Mouse (Mus musculus) embryo, embryonic 10.5 days (tissue): ENCODE results near the gene Tln1.
"Not testable (repeated sequence)": the region's sequence is repeated elsewhere in the genome, so short reads cannot be mapped to it uniquely, and the experiment has no call there.

ENCODE experiments used
- DNase-seq: peaks from one replicate; pipeline ENCODE4 v3.0.0-alpha.2; 2015; ENCODE audit warnings: low spot score

Gene Tln1

DNA sequence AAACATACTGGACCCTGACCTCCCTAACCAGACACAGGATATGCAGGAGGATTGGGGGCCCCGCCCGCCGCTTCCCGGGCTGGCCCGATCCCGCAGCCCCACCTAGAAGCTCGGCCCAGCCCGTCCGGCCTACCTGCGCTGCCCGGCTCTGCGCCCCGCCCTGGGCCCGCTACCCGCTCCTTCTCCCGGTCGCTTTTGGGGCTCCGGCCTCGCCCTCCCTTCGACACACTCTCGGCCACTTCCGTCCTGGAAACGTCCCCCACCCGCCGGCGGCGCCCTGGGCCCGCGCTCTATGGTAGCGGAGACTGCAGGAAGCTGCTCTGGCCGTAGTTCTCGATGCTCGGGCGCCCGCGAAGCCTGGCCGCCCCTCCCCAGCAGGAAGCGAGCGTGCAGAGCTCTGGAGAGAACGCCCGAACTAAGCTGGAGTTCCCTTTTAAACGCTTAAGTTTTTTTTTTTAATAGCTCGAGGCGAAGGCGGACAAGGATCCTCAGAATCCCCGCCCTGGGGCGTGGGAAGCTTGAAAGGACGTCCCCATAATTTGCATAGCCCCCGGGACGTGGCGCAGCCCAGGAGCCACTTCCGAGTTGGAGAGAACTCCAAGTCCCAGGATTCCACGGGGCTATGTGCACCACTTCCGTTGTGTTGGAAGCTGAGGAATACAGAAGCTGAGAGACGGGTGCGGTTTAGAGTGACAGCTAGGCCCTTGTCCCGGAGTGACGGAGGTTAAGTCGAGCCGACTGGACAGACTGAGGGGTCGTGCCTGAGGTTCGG, at the start of gene Tln1, which contains the start of gene Creb3:
Gene Tln1 (minus strand): TSS at position 695 of the 772 bp plus-strand sequence.
Gene Creb3 (plus strand): TSS at position 336 of the 772 bp plus-strand sequence.
- DNase-seq, result peak; percentile 98

DNA sequence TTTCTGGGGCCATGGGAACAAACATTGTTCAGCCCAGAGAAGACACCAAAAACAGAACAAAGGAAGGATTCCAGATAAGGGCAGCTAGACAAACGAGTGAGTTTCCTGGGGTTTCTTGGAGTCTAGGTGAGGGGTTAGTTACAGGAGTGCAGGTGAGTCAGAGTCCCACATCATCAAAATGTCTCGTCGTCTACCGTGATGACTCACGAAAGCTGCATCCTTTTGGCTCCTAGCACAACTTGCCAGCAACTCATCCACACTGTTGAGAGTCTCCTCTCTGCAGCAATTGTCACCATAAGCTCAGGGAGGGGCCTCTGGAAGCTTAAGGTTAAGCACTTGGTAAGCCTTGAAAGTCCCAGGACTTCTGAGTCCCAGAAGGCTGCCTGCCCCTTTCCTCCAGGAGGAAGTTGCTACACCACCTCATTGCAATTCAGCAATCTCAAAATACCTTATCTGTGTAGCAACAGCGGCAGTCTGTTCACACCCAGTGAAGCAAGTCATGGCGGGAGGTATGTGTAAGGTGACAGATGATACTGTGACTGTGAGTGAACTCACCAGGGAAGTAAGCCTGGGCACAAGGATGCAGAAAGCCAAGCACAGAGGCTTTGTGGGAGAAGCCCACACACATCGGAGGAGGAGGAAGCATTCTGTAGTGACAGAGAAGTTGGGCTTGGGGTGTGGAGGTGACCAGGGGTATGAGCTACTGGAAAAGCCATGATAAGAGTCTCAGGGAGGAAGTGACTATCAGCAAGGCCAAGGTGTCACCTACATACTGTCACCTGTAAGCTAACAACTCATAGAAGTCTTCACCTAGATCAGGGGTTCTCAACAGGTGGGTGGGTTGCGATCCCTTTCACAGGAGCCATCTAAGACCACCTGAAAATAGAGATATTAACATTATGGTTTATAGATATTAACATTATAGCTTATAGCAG, 42.5 kb upstream of the Tln1 start:
- DNase-seq, result no peak

DNA sequence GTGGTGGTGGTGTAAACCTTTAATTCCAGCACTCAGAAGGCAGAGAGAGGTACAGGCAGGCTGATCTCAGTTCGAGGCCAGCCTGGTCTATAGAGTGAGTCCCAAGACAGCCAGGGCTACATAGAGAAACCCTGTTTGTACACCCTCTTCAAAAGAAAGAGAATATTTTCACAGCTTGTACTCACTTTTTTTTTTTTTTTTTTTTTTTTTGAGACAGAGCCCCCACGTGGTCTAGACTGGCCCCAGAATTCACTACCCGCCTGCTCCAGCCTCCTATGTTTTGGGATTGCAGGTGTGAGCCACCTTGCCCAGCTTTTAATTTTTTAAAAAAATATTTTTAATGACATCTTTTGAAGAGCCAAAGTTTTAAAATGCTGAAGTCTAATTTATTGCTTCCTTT, 41.6 kb upstream of the Tln1 start:
- no peak for DNase-seq

DNA sequence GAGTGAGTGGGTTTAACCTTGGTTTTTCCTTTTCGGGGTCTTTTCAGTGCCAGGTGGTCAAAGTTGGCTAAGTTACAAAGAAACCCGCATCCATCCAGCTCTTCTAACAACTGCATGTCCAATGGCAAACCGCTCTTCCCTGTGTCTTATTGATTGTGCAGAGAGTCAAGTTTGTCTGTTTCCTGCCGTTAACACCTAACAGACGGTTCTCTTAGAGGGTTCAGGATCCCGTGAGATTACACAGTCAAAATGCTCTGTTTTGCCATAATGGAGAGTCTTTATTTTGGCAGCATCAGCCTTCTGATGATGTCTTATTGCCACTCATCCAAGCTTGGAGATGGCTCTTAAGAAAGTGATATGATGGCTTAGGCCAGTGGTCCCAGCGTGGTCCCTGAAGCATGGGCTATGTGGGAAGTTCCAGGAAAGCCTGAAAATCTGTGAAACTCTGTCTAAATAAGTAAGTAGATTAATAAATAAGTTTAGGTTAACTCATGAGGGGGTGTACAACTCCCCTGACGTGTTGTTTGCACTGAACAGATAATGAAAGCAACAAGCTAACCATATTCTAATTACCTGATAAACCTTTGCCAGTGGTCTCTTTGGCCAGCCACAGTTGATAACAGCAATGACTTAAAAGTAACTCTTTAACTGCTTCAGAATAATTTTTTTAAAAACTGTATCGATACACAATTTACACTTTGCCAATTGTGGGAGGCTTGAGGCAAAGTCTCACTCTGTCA, 37.9 kb upstream of the Tln1 start:
- no peak for DNase-seq

DNA sequence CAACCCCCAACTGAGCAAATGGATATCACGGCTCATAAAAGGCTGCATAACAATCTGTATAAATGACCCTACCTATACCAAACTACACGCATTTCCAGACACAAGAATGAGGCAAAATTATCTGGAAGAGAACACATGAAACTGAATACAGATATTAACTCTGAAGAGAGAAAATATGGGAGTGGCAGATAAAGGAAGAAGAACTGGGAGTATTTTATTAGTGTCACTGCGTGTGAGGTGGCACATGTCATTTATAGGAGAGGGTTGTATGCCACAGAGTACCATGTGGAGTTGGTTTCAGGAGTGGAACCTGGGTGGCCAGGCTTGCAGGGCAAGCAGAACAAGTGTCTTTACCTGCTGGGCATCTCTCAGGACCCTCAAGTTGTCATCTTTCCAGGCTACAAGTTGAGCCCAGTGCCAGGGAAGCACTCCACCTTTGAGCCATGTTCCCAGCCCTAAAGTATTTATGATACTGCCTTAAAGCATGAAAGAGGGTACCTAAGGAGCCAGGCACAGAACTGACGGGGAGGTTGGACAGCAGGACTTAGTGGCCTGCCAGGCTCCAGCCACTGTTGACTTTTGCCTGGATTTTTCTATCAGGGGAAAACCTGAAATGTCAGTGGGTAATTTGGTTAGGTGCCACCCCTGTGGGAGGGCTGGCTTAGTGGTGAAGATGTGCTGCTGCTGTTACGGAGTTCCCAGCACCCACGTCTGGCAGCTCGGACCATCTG, 36.3 kb upstream of the Tln1 start:
- no peak for DNase-seq

DNA sequence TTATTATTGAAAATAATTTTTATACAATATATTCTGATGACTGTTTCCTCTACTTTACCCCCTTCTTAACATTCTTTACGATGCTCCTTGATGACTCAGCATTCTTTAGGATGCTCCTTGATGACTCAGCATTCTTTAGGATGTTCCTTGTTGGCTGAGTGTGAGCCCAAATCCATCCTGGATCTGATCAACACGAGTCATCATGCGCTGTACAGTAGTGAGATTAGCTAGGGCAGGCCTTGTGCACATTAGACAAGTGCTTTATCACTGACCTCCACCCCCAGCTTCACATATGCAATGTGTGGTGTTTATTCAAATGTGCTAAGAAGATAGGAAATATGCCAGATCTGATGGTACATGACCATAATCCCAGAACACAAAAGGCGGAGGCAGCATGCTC, 35.7 kb upstream of the Tln1 start:
- DNase-seq, result no peak

DNA sequence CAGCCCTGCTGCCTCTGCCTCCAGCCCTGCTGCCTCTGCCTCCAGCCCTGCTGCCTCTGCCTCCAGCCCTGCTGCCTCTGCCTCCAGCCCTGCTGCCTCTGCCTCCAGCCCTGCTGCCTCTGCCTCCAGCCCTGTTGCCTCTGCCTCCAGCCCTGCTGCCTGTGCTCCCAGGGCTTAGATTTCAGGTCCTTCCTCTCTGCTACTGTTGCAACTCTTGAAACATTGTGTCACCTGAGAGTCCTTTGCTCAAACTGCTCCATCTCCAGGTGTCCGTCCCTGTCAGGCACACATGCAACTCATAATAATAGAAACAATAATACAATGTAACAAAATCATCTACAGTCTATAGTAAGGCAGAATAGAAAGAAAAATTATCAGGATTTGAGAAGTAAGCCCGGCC, 34.1 kb upstream of the Tln1 start:
- not testable (repeated sequence) for DNase-seq

DNA sequence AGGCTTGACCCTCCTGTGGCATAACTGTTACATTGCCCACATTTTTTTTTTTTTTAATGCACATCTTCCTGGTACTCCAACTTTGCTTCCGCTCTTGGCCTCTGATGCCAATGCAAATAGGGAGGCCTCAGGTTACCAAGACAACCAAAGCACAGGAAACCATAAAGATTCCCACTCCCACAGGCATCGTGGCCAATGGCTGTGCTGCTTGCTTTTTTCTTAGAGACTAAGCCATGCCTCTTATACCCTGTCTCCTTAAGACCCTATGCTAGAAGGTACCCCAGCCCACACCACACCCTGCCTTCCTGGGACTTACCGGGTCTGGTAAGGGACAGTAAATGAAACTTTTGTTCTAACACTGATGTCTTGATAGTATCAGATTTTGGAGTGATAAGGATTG, 31.0 kb upstream of the Tln1 start:
- peak; percentile 18 for DNase-seq

DNA sequence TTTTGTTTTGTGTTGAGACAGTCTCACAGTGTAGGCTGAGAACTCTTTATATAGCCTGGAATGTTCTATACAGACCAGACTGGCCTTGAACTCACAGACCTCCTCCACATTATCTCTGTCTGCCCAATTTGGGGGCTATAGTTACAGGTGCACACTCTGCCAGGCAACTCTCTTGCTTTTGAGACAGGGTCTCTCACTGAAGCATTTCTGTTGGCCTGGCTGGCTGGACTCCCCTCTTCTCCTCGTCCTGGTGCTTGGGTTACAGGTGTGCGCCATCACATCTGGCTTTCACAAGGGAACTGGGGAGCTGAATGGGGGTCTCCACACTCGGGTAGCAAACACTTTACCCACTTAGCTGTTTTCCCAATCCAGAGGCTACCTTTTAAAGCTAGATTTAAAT, 29.5 kb upstream of the Tln1 start:
- no peak for DNase-seq

DNA sequence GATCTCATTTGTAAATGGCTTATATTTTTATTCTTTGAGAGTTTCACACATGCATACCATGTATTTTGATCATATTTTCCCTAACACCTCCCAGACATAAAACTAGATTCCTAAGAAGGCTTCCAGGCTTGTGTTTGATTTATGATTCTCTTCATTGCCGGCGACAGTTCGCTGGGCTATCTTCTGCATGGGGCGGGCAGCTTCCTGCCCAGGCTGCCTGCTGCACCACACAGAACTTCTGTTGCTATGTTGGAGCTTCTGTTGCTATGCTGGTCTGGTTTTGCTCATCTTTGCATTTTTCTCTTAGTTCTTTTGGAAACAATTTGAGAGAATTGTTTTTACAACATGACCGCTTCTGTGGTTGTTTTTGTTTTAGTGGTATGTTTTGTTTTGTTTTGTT, 29.1 kb upstream of the Tln1 start:
- no peak for DNase-seq

DNA sequence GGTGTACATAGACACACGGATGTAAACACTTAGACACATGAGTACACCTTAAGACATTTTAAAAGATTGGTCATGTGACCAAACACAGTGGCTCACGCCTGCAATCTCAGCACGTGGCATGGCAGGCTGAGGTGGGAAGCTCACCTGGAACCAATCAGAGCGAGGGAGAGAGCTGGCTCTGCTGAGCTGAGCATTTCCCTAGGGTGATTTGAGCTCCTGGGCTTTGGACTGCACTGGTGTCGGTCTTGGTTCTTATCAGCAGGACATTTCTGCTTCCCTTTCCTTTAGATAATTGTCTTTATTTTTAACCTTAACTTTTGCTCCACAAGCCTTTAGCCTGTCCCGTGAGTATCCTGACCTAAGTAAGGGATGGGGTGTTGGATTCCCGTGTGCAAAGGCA, 25.2 kb upstream of the Tln1 start:
- DNase-seq, result no peak

DNA sequence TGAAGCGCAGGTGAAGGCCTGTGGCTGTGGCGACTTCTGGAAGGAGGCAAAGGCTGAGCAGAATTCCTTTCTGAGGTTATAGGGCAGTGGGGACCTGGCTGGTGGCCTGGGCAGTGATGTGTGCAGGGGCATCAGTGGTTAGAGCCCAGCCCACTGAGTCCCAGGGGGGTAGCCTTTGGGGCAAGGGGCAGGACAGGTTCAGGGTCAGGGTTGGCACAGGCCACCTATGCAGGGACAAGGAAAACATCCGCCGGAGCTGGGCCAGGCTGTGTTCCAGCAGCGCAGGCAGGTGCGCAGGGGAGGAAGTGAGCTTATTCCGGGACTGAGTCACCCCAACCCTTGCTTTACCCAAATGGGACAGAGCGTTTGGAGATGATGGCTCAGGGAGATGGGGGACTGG, 23.9 kb upstream of the Tln1 start:
- DNase-seq, result no peak

DNA sequence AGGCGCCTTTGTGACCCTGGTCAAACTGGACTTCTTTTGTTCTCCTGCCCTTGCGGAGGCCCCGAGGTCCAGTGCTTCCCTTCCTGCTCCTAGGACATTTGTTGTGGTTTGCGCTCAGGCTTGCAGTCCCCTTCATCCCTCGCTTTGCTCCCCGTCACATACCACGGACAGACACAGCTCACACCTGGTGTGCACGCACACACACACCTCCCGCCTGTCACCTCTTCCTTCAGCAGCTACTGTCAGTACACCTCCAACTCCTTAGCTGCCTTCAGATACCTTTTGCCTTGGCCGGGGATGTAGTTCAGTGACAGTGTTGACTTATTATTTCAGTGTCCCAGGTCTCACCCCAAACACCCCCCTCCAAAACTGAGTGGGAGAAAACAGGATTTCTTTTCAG, 23.2 kb upstream of the Tln1 start:
- no peak for DNase-seq

DNA sequence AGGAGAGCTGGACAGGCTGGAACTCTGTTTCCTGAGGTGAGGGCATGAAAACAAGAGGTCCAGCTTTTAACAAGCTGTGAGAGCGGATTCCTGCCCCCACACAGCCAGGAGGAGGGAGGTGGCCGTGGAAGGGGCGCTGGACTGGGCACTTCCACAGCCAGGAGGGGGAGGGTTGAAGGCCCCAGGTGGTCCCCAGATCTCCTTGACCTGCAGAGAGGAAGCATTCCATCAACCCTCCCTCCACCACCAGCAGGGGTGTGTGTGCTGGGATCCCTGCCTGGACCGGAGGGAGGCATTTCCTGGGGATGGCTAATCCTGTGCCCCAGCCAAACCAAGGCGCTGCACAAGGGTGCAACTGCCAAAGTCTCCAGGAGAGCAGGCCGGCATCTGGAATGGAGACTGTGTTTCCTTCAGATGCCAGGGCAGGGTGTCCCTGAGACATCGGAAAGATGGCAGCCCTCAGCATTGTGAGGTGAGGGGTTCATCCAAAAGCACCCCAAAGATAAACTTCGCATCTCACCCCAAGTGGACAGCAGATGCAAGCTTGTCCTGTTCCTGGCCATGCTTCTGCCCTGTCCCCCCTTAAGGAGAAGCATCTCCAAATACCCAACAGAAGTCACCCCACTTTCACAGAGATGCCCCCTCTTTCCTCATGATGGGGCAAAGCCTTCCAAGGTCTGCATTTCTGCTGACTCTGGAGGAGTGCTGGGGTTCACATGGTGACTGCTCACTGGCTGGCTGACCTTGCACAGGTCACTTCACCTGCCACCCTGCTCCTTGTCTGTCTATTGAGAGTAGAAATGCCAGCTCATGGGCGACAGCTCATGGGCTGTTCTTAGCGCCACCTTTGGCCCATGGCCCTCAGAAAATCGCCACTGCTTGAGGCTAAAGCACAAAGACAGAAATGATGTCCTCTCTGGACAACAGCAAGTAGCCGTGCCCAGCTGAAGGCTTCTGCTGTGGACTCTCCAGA, 22.2 kb upstream of the Tln1 start, which contains the start of gene Msmp:
Gene Msmp (minus strand): TSS at position 51 of the 973 bp plus-strand sequence.
- DNase-seq, result no peak

DNA sequence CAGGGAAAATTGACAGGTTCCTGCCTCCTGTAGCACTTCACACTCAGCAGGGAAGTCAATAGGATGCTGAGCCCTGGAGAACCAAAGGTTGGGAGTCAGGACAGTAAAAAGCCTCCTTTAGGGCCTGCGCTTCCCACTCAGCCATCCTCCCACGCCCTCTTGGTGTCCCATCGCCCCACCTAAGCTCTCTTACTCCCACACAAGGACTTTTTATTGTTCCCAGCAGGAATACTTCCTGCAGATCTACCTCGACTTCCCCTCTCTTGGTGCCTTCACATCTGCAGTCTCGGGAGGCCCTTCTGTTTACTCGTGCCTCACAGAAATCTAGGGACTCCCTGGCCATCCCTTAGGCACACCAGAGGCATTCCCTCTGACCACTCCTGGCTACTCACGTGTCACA, 20.9 kb upstream of the Tln1 start:
- no peak for DNase-seq

DNA sequence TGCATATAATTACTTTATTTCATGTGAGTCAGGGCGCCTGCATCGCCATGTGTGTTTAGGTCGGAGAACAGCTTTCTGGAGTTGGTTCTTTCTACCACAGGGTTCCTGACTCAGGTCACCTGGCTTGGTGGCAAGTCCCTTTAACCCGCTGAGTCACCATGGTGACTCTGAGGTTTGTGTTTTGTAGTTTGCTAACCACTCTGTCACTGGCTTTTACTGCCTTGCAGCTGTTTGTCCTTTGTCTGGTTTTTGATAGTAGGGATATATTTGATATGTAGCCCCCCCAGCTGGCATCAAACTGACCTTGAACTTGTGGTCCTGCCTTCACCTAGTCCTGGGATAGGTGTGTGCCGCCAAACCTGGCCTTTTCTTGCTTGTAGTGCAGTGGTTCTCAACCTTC, 19.8 kb upstream of the Tln1 start:
- DNase-seq, result no peak

DNA sequence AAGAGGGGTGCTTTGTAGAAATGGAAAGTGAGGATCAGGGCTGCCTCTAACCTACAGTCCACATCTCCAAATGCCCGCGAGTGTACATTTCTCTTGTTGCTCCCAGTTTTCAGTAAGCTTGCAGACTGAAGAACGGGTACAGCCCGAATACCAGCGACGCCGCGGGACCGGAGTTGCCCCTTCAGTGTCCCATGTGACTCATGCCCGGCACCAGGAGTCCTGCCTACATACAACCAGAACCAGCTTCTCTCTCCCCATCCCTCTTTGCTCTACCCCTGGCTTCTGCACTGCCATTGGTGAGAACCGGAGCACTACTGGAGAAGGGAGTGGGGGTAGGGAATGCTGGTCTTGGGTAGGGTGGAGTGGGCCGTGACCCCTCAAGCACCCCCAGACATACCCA, 18.9 kb upstream of the Tln1 start:
- DNase-seq, result no peak

DNA sequence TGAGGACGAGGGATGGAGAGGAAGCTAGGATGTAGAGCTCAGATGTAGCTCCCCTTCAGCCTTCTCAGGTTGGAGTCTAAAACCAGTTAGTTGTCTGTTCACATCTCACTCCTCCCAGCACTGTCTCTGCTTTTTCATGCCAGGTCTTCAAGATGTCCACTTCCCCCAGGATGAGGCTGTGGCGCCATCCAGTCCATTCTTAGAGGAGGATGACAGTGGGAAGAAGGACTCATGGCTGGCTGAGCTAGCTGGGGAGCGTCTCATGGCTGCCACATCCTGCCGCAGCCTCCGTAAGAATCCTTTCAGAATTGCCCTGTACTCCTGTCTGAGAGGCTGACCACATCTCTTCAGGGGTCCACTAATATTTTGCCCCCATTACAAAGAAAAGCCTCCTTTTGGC, 18.2 kb upstream of the Tln1 start:
- DNase-seq, result no peak

DNA sequence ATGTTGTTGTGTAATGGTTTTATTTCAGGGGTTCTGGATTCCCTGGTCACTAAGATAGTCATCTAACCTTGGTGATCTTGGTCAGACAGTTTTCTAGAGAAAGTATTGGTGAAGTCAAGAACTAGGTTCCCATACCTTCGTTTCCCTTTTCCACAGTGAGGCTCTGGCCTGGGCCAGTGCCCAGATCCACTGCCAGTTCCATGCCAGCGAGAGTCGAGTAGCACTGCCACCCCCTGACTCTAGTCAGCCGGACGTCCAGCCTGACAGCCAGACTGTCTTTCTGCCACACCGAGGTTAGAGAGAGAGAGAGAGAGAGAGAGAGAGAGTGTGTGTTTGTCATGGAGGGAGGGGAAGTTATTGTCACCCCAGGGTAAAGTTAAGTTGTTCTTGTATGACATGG, 17.2 kb upstream of the Tln1 start:
- DNase-seq, result no peak

DNA sequence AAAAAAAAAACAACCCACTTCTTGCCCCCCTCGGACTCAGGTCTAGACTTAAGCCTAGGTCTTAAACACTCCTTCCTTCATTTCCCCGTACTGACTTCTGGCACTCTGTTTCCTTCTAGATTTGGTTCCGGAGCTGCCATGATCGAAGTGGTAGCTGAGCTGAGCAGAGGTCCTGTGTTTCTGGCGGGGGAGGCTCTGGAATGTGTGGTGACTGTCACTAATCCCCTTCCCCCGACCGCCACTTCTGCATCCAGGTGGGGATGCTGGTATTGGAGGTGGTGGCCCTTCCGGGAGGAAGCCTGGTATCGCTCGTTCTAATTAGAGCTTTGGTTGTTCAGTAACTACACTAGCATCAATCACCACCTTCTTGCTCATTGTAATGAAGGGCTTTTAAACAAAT, 16.8 kb upstream of the Tln1 start:
- DNase-seq, result peak; percentile 15
